Mouse (Mus musculus): ENCODE results near the gene Pfkl.

DNA sequence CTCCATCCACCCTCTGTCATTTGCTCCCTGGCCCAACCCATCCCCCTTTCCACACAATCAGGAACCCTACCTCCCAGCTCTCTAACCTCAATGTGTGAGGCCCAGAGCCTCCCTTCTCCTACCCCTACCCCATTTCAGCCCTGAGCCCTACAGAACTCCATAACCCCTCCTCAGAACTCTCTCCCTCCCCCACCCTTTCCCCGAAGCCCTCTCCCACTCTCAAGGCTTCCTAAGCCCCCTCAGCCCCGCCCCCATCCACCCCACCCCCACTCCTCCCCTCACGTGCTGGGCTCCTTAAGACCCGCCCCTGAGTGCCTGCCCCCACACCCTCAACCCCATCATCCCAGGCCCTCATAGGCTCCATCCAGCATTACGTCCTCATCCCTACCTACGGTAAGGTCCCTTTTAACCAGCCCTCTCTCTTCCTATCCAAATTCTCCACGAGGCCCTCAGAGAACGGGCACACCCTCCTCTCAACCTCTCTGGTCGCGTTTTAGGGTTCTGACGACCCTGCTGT lies 39.7 kb upstream of the Pfkl start:
- no peak for TF ChIP-seq CTCF (conservative IDR thresholded peaks at IDR 0.05; ENCODE audit: low read length)
- no peak for TF ChIP-seq NANOG (IDR thresholded peaks at IDR 0.05; ENCODE audit: borderline replicate concordance, low read length)

All from E14TG2a.4 (cell line).